Comparison of ENCODE assay signal across 10 mouse cellular contexts in the genomic region with DNA sequence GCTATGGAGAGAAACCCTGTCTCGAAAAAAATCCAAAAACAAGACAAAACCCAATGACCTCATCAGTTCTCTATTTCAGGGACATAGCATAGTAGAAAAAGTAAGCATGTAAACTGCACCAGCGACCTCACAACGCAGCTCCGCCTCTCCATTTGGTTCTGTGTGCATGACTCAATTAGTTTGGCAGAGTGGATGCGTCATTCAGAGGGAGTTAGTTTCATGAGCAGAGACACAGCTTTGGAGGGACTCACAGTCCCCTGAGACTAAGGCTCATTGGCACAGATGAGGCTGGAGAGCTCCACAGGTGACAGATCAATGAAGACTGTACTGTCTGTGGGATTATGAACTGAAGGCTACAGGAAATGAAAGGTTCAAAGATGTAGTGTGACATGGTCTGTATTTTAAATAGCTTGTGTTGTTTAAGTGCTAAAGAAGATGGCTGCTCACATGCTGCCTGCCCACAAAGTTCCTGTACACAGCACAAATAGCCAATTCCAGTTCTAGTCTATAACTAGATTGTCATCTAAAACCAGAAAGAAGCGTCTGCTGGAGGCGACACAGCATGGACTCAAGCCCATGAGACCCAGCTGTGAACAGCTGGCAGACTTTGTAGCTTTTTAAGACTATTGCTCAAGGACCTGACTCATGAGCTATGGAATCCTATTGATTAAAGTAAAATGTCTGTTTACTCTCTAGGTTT. TPM values are rescaled to one million over a fixed set of nuclear protein-coding genes. Genes with fewer than 3 reads are reported as not detected.
DNase-seq lines count a peak whose midpoint lies in the region; ATAC-seq and TF ChIP-seq lines count a peak whose summit lies in the region.
"Had no signal": no experiment of that assay in that cellular context is flagged by ENCODE, and none has a peak within 500 bp of the region (broad histone marks: within the 10 kb centered on the region; RNA-seq: fewer than 3 reads in every experiment).

No protein-coding gene starts in this region.

- no peak overlapping the region for H3K9ac ChIP-seq in hindbrain, embryonic 16.5 days (ENCODE audit: low read depth, low read length)
- no peak overlapping the region for H3K9ac ChIP-seq in hindbrain, embryonic 11.5 days (ENCODE audit: low read depth, low read length)
- H3K9ac ChIP-seq in stomach, embryonic 16.5 days (ENCODE audit: low read length), result no peak overlapping the region

- peaks cover 1% of the 10 kb centered on the region; the same call in 1 of the 2 replicates for H3K4me1 ChIP-seq in hindbrain, embryonic 16.5 days (ENCODE audit: control insufficient read depth, insufficient read depth, low read depth, low read length)
- no peaks in the 10 kb centered on the region for H3K4me1 ChIP-seq in hindbrain, embryonic 11.5 days (replicated peaks; ENCODE audit: control insufficient read depth, insufficient read depth, low read length)
- no peaks in the 10 kb centered on the region for H3K4me1 ChIP-seq in thymus, adult 2 months (replicated peaks; ENCODE audit: control insufficient read depth, insufficient read depth, low read length)
- no peaks in the 10 kb centered on the region for H3K4me1 ChIP-seq in stomach, embryonic 16.5 days (ENCODE audit: control insufficient read depth, insufficient read depth, low read length)

- H3K4me3 ChIP-seq in hindbrain, embryonic 16.5 days (ENCODE audit: low read length), result no peak overlapping the region
- no peak overlapping the region for H3K4me3 ChIP-seq in hindbrain, embryonic 11.5 days (ENCODE audit: low read depth, low read length)
- H3K4me3 ChIP-seq in thymus, adult 2 months (ENCODE audit: control insufficient read depth, insufficient read depth, low read length), result no peak overlapping the region
- H3K4me3 ChIP-seq in stomach, embryonic 16.5 days (replicated peaks; ENCODE audit: low read length), result no peak overlapping the region

- H3K9me3 ChIP-seq in hindbrain, embryonic 16.5 days (ENCODE audit: control insufficient read depth, low read length), result no peaks in the 10 kb centered on the region
- no peaks in the 10 kb centered on the region for H3K9me3 ChIP-seq in hindbrain, embryonic 11.5 days (ENCODE audit: control insufficient read depth, low read length)
- H3K9me3 ChIP-seq in stomach, embryonic 16.5 days (replicated peaks; ENCODE audit: control insufficient read depth, low read length), result no peaks in the 10 kb centered on the region

- peak overlapping the region; percentile 45; the same call in 1 of the 2 replicates for H3K27ac ChIP-seq in hindbrain, embryonic 16.5 days (ENCODE audit: low read depth, low read length)
- H3K27ac ChIP-seq in hindbrain, embryonic 11.5 days (ENCODE audit: low read depth, low read length), result no peak overlapping the region
- H3K27ac ChIP-seq in thymus, adult 2 months (ENCODE audit: control insufficient read depth, insufficient read depth, low read length), result no peak overlapping the region
- peak overlapping the region; percentile 64 for H3K27ac ChIP-seq in stomach, embryonic 16.5 days (ENCODE audit: low read length)
- H3K27ac ChIP-seq: macrophage had no signal

- 82% methylated on average over 7 of the region's 7 CpGs for WGBS in hindbrain, embryonic 16.5 days
- 91% methylated on average over 7 of the region's 7 CpGs for WGBS in hindbrain, embryonic 11.5 days
- WGBS in thymus, adult 2 months, result 93% methylated on average over 7 of the region's 7 CpGs
- 71% methylated on average over 7 of the region's 7 CpGs for WGBS in stomach, embryonic 16.5 days

- TF ChIP-seq CTCF in thymus, adult 2 months (IDR thresholded peaks at IDR 0.05; ENCODE audit: borderline replicate concordance, control insufficient read depth, extremely low read depth, insufficient read depth, low read length, poor library complexity), result no peak

- no peaks in the 10 kb centered on the region for H3K27me3 ChIP-seq in hindbrain, embryonic 16.5 days (replicated peaks; ENCODE audit: control insufficient read depth, insufficient read depth, low read length)
- H3K27me3 ChIP-seq in hindbrain, embryonic 11.5 days (ENCODE audit: control insufficient read depth, insufficient read depth, low read length), result no peaks in the 10 kb centered on the region
- no peaks in the 10 kb centered on the region for H3K27me3 ChIP-seq in thymus, adult 2 months (ENCODE audit: control insufficient read depth, insufficient read depth, low read length)
- no peaks in the 10 kb centered on the region for H3K27me3 ChIP-seq in stomach, embryonic 16.5 days (ENCODE audit: control insufficient read depth, insufficient read depth, low read length)

- H3K4me2 ChIP-seq in hindbrain, embryonic 16.5 days (ENCODE audit: low read length), result no peak overlapping the region
- no peak overlapping the region for H3K4me2 ChIP-seq in hindbrain, embryonic 11.5 days (replicated peaks; ENCODE audit: low read depth, low read length)
- H3K4me2 ChIP-seq in stomach, embryonic 16.5 days (ENCODE audit: low read depth, low read length), result no peak overlapping the region

- H3K36me3 ChIP-seq in hindbrain, embryonic 16.5 days (ENCODE audit: control insufficient read depth, insufficient read depth, low read length), result peaks cover 16% of the 10 kb centered on the region
- H3K36me3 ChIP-seq in hindbrain, embryonic 11.5 days (ENCODE audit: control insufficient read depth, insufficient read depth, low read length), result peaks cover 10% of the 10 kb centered on the region
- H3K36me3 ChIP-seq in thymus, adult 2 months (ENCODE audit: control insufficient read depth, insufficient read depth, low read length), result peaks cover 30% of the 10 kb centered on the region
- peaks cover 21% of the 10 kb centered on the region for H3K36me3 ChIP-seq in stomach, embryonic 16.5 days (ENCODE audit: control insufficient read depth, insufficient read depth, low read length)

- TF ChIP-seq POLR2A in thymus, adult 2 months (IDR thresholded peaks at IDR 0.05; ENCODE audit: control insufficient read depth, extremely low read depth, insufficient read depth, low read length, poor library complexity), result no peak

- peak; percentile 36 for DNase-seq in adrenal gland, adult 8-10 months
- DNase-seq in adrenal gland, postnatal 25 days, result no peak
- no peak for DNase-seq in hindbrain, embryonic 11.5 days (ENCODE audit: low spot score)
- peak; percentile 5 for DNase-seq in thymus, postnatal 25 days
- DNase-seq in thymus, adult 2 months, result no peak
- no peak for DNase-seq in c-Kit-positive CD71-positive TER-119-positive erythroid progenitor cells, embryonic 14.5 days (ENCODE audit: low spot score)

- no peak for ATAC-seq in hindbrain, embryonic 16.5 days
- no peak for ATAC-seq in hindbrain, embryonic 11.5 days (ENCODE audit: low FRiP score)
- ATAC-seq in stomach, embryonic 16.5 days (ENCODE audit: insufficient read depth, low FRiP score), result 0 out of 2 replicates have a peak, but pooled peaks have one; percentile 29

RNA-seq across cellular contexts. Expression of a gene that starts 13.5 kb away (rescaled TPM):
- total RNA-seq in adrenal gland, adult 8-10 months (2022), result 100 to 1,000 TPM; 202 to 264 (median 251) TPM
- 221 and 290 TPM in 2 replicates for total RNA-seq in adrenal gland, postnatal 25 days (2021)
- polyA plus RNA-seq in hindbrain, embryonic 16.5 days (2015; fragmentation: Nextera tagmentation; extraction: Ambion mirVana), result 431 and 501 TPM in 2 replicates
- 344 and 352 TPM in 2 replicates for polyA plus RNA-seq in hindbrain, embryonic 11.5 days (2014; fragmentation: Nextera tagmentation; extraction: Ambion mirVana)
- polyA plus RNA-seq in thymus, adult 2 months (2012; rRNA removed), result 137 and 168 TPM in 2 replicates
- 292 and 373 TPM in 2 replicates for polyA plus RNA-seq in stomach, embryonic 16.5 days (2015; fragmentation: Nextera tagmentation; extraction: Ambion mirVana)

RNA-seq across cellular contexts. Expression of a gene that starts 14.8 kb away (rescaled TPM):
- total RNA-seq in adrenal gland, adult 8-10 months (2022), result 10 to 100 TPM; 11.2 to 18.6 (median 15.8) TPM
- 17.4 and 24.3 TPM in 2 replicates for total RNA-seq in adrenal gland, postnatal 25 days (2021)
- 13.1 and 14.5 TPM in 2 replicates for polyA plus RNA-seq in hindbrain, embryonic 16.5 days (2015; fragmentation: Nextera tagmentation; extraction: Ambion mirVana)
- 31.9 and 33.3 TPM in 2 replicates for polyA plus RNA-seq in hindbrain, embryonic 11.5 days (2014; fragmentation: Nextera tagmentation; extraction: Ambion mirVana)
- 27.8 and 28.8 TPM in 2 replicates for polyA plus RNA-seq in thymus, adult 2 months (2012; rRNA removed)
- 38.5 and 42.5 TPM in 2 replicates for polyA plus RNA-seq in stomach, embryonic 16.5 days (2015; fragmentation: Nextera tagmentation; extraction: Ambion mirVana)

RNA-seq across cellular contexts. Expression of a gene that starts 31.3 kb away (rescaled TPM):
- 100 to 1,000 TPM in 3 of 4 experiments, 10 to 100 TPM in 1; 69.8 to 491 (median 335) TPM for total RNA-seq in adrenal gland, adult 8-10 months (2022)
- total RNA-seq in adrenal gland, postnatal 25 days (2021), result 584 and 613 TPM in 2 replicates
- 4.2 and 4.6 TPM in 2 replicates for polyA plus RNA-seq in hindbrain, embryonic 16.5 days (2015; fragmentation: Nextera tagmentation; extraction: Ambion mirVana)
- polyA plus RNA-seq in hindbrain, embryonic 11.5 days (2014; fragmentation: Nextera tagmentation; extraction: Ambion mirVana), result 0.17 and 0.35 TPM in 2 replicates
- 116 and 163 TPM in 2 replicates for polyA plus RNA-seq in thymus, adult 2 months (2012; rRNA removed)
- 1.2 and 4.1 TPM in 2 replicates for polyA plus RNA-seq in stomach, embryonic 16.5 days (2015; fragmentation: Nextera tagmentation; extraction: Ambion mirVana)
- total RNA-seq: granulocyte monocyte progenitor cell, adult 5-6 weeks had no signal
- polyA plus RNA-seq: macrophage had no signal

RNA-seq across cellular contexts. Expression of a gene that starts 54.1 kb away (rescaled TPM):
- total RNA-seq in adrenal gland, adult 8-10 months (2022), result 1 to 10 TPM; 8.2 to 10.0 (median 9.0) TPM
- total RNA-seq in adrenal gland, postnatal 25 days (2021), result 9.0 and 9.1 TPM in 2 replicates
- 7.7 and 7.9 TPM in 2 replicates for polyA plus RNA-seq in hindbrain, embryonic 16.5 days (2015; fragmentation: Nextera tagmentation; extraction: Ambion mirVana)
- 6.1 and 6.8 TPM in 2 replicates for polyA plus RNA-seq in hindbrain, embryonic 11.5 days (2014; fragmentation: Nextera tagmentation; extraction: Ambion mirVana)
- polyA plus RNA-seq in thymus, adult 2 months (2012; rRNA removed), result 3.7 and 4.3 TPM in 2 replicates
- 5.1 and 5.3 TPM in 2 replicates for polyA plus RNA-seq in stomach, embryonic 16.5 days (2015; fragmentation: Nextera tagmentation; extraction: Ambion mirVana)

RNA-seq across cellular contexts. Expression of a gene that starts 54.4 kb away (rescaled TPM):
- 10 to 100 TPM; 10.8 to 29.5 (median 17.7) TPM for total RNA-seq in adrenal gland, adult 8-10 months (2022)
- 6.2 and 9.4 TPM in 2 replicates for total RNA-seq in adrenal gland, postnatal 25 days (2021)
- polyA plus RNA-seq in hindbrain, embryonic 16.5 days (2015; fragmentation: Nextera tagmentation; extraction: Ambion mirVana), result 3.0 and 3.2 TPM in 2 replicates
- 2.7 and 2.9 TPM in 2 replicates for polyA plus RNA-seq in hindbrain, embryonic 11.5 days (2014; fragmentation: Nextera tagmentation; extraction: Ambion mirVana)
- 21.2 and 22.9 TPM in 2 replicates for polyA plus RNA-seq in thymus, adult 2 months (2012; rRNA removed)
- polyA plus RNA-seq in stomach, embryonic 16.5 days (2015; fragmentation: Nextera tagmentation; extraction: Ambion mirVana), result 0.95 and 1.5 TPM in 2 replicates
- total RNA-seq: granulocyte monocyte progenitor cell, adult 5-6 weeks had no signal

Comparison
In these comparisons a context has a peak if more than half of its experiments do, and no peak if none do; other contexts are left out.
1. DNase-seq: peak in adrenal gland, adult 8-10 months (single experiment) and thymus, postnatal 25 days (single experiment); none in adrenal gland, postnatal 25 days (single experiment), hindbrain, embryonic 11.5 days (single experiment), thymus, adult 2 months (single experiment) and c-Kit-positive CD71-positive TER-119-positive erythroid progenitor cells, embryonic 14.5 days (single experiment).
2. H3K27ac ChIP-seq: peak in hindbrain, embryonic 16.5 days (single experiment) and stomach, embryonic 16.5 days (single experiment); none in hindbrain, embryonic 11.5 days (single experiment) and thymus, adult 2 months (single experiment).
3. RNA of a gene that starts 31.3 kb away (polyA plus RNA-seq): 116 to 163 TPM in thymus, adult 2 months; 4.2 to 4.6 TPM in hindbrain, embryonic 16.5 days, 1.2 to 4.1 TPM in stomach, embryonic 16.5 days and 0.17 to 0.35 TPM in hindbrain, embryonic 11.5 days; every median in the first group is over 10 times any median in the second.